Mouse (Mus musculus) cerebellum, postnatal 4 days (tissue): ENCODE results near the gene 1700080E11Rik.
"Not testable (repeated sequence)": the region's sequence is repeated elsewhere in the genome, so short reads cannot be mapped to it uniquely, and the experiment has no call there.

Experiments
- DNase-seq, 2 experiments: peaks; one replicate each; pipeline ENCODE4 v3.0.0; 2022; ENCODE audit warnings: low spot score in 2 of 2, mixed read lengths in 1 of 2

The 1700080E11Rik gene

GRCm38 (mm10) chr9:105144992-105145391, at the start of gene 1700080E11Rik:
1700080E11Rik (minus strand) TSS chr9:105145092.
- DNase-seq: no peak

DNA sequence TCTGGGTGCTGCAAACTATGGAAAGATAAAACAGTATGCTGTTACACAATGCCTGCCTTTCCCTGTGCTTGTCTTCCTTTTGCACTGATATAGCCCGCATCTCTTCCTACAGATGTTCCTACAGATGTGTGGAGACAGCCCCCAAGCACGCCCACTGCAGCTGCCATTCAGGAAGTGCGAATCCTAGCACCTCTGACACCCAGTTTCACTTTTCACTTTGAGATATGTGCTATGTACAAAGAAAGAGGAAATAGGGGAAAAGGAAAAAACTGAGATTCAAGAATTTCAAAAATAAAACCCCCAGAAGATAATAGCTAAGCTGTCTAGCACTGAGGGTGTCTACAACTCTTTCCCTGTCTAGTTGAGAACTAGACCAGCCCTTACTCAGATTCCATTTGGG, 41.8 kb upstream of the 1700080E11Rik start:
- DNase-seq: no peak

- DNase-seq: no peak
Observed at GRCm38 (mm10) chr9:105182392-105182791, 37.5 kb upstream of the 1700080E11Rik start.

- DNase-seq: no peak
Observed at GRCm38 (mm10) chr9:105139204-105139603, 5.7 kb downstream of the 1700080E11Rik start.

- no peak for DNase-seq
Observed at GRCm38 (mm10) chr9:105136404-105136803, 8.5 kb downstream of the 1700080E11Rik start.

GRCm38 (mm10) chr9:105134536-105134935, 10.4 kb downstream of the 1700080E11Rik start:
- DNase-seq: no peak

- no peak for DNase-seq
Observed at GRCm38 (mm10) chr9:105132002-105132367, 12.9 kb downstream of the 1700080E11Rik start.

DNA sequence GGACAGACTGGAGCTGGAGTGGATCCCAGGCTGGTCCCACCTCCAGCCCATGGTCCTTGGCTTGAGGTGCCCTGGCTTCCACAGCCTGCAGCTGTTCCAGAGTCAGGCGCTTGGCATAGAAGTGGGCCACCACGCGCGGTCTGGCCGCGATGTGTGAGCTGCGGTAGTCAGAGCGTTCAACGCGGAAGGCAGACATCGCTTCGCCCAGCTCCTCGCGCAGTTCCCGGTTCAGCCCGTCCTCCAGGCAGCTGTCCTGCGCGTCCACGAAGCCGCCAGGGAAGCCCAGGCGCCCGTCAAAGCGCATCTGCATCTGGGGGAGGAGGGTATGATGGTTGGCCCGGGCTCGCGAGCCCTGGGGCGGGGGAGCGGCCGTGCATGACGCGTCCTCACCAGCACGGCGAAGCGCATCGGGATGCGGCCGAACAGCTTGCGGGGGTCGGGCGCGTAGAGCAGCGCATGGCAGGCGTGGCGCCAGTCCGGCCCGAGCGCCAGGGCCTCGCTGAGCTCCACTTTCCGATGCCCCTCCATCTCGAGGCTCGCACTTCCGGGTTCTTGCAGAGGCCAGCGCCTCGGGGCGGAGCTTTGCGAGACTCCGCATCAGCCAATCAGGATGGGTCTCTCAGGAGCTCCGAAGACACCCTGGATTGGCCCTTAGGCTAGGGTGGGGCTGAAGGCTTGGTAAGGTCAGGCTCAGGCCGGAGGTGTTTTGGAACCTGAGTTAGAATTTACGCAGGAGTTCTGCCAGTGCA, 13.5 kb downstream of the 1700080E11Rik start, which contains the start of gene Nudt16:
Nudt16 (minus strand) TSS at position 572 of the 749 bp plus-strand sequence.
- DNase-seq: peak; percentile 67 to 85

DNA sequence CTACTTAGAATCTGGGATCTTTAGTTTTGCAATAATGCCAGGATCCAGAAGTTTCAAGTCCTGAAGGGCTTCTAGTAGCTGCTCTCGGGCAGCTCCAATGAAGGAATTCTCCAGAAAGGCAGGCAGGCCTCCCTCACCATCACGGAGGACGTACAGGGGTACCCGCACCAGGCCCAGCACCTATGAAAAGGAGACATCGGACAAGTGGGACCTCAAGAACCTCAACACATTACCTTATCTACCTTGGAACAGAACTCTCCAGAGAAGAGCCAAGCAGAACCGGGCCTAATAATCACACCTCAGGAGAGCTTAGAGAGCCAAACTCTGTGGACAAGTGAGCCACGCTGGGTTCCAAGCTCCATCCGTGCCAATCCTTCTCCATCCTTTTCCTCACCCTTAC, 14.6 kb downstream of the 1700080E11Rik start:
- no peak for DNase-seq

- DNase-seq: not testable (repeated sequence)
Observed at GRCm38 (mm10) chr9:105125206-105125605, 19.7 kb downstream of the 1700080E11Rik start.

DNA sequence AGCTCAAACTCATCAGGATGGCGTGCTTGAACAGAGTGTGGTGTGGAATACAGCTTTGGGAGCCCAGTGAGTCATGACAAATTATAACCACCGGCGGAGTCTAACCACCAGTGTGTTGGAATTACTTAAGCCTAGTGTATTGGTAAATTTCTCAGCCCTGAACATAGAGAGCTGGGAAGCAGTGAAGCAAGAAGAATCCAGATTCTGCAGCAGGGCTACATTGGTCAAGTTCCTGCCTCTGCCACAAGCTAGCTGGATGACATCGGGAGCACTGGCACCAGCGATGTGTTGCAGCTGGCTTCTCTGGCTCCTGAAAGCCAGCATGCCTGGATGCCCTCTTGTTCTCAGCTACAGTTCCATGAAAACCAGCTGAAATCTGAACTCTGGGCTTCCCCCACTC, 41.0 kb downstream of the 1700080E11Rik start:
- DNase-seq: no peak

- no peak for DNase-seq
Observed at GRCm38 (mm10) chr9:105101911-105102310, 43.0 kb downstream of the 1700080E11Rik start.

DNA sequence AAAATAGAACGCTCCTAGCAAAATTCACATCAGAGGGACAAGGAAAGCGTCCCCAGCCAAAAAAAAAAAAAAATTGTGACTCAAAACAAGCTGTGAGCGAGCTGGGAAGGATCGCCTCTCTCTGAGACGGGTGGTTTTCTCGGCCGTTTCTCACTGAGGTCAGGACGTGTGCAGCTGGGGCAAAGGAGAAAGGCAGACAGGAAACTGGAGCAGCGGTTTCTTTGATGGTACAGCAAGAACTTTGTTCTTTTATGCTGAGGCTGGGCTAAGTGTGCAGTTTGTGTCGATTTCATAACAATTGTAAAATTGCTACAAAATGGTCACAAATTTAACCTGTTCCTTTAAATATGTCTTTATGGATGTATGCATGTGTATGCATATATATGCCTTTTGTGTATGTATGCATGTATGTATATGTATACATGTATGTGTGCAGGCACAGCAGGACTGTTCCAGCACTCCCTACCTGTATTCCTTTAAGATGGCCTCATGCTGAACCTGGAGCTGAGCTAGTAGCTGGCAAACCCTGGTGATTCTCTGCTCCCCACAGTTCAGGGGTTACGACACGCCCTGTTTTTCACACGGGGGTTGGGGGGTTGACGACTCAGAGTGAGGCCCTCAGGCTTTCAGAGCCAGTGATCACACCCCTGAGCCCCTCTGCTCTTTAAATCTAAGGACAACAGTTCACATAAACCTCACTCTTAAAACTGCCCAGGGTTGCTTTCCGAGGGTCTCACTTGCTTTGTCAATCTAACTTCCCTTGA, 43.9 kb downstream of the 1700080E11Rik start:
- no peak for DNase-seq
